Mouse (Mus musculus) MEL (cell line): Measurements from ENCODE around the gene Fasn. TPM values are rescaled to one million over a fixed set of nuclear protein-coding genes. Genes with fewer than 3 reads are reported as not detected.

Experiments used
- DNase-seq: peaks from one replicate; pipeline ENCODE4 v3.0.0; 2011; ENCODE audit warnings: low read depth, low spot score
- H3K27ac ChIP-seq: 2 replicates; pipeline ENCODE4 v1.5.1; 2012; ENCODE audit warnings: low read depth, mild to moderate bottlenecking, control low read depth, low read length, moderate library complexity; ENCODE audit not compliant: control insufficient read depth
- H3K27me3 ChIP-seq, 2 experiments: fragments of 150-350 bp in 1 of 2; sonication (generic) in 1 of 2; 2 replicates each; pipeline ENCODE4 v1.6.1; 2012; ENCODE audit warnings: low read length in 2 of 2, mild to moderate bottlenecking in 2 of 2, improper control_type of control experiment in 1 of 2, moderate library complexity in 1 of 2; ENCODE audit not compliant: insufficient read depth in 2 of 2, control insufficient read depth in 1 of 2
- H3K36me3 ChIP-seq, 2 experiments: 2 replicates each; pipeline ENCODE4 v1.6.1; 2012 to 2014; ENCODE audit warnings: low read length in 2 of 2, improper control_type of control experiment in 1 of 2, inconsistent platforms in 1 of 2, mild to moderate bottlenecking in 1 of 2; ENCODE audit not compliant: insufficient read depth in 2 of 2, control insufficient read depth in 1 of 2
- H3K4me1 ChIP-seq, 2 experiments: fragments of 150-350 bp in 1 of 2; sonication (generic) in 1 of 2; 2 replicates each; pipeline ENCODE4 v1.6.1; 2012; ENCODE audit warnings: low read length in 2 of 2, improper control_type of control experiment in 1 of 2, mild to moderate bottlenecking in 1 of 2; ENCODE audit not compliant: insufficient read depth in 2 of 2, control insufficient read depth in 1 of 2
- H3K4me3 ChIP-seq, 2 experiments: fragments of 150-350 bp in 1 of 2; sonication (generic) in 1 of 2; 2 replicates each; pipeline ENCODE4 v1.5.1; 2012; ENCODE audit warnings: low read depth in 2 of 2, low read length in 2 of 2, mild to moderate bottlenecking in 2 of 2, moderate library complexity in 2 of 2, control low read depth in 1 of 2, improper control_type of control experiment in 1 of 2; ENCODE audit not compliant: control insufficient read depth in 1 of 2, insufficient read depth in 1 of 2
- H3K79me2 ChIP-seq: 2 replicates; pipeline ENCODE4 v1.6.1; 2012; ENCODE audit warnings: mild to moderate bottlenecking, low read length, moderate library complexity; ENCODE audit not compliant: control insufficient read depth, poor library complexity, insufficient read depth
- H3K9ac ChIP-seq: 2 replicates; pipeline ENCODE4 v1.6.1; 2012; ENCODE audit warnings: low read depth, mild to moderate bottlenecking, control low read depth, low read length, moderate library complexity; ENCODE audit not compliant: control insufficient read depth, poor library complexity, severe bottlenecking
- H3K9me3 ChIP-seq: fragments of 150-350 bp; sonication (generic); replicated peaks from 2 replicates; pipeline ENCODE4 v1.6.1; 2012; ENCODE audit warnings: mild to moderate bottlenecking, low read length, improper control_type of control experiment, moderate library complexity; ENCODE audit not compliant: insufficient read depth
- BHLHE40 ChIP-seq: IDR thresholded peaks from 2 replicates; pipeline ENCODE4 v1.6.1; 2012; ENCODE audit warnings: low read depth, mild to moderate bottlenecking, inconsistent platforms, low read length, improper control_type of control experiment, borderline replicate concordance
- CHD1 ChIP-seq: IDR thresholded peaks from 2 replicates; pipeline ENCODE4 v1.6.1; 2012; ENCODE audit warnings: low read depth, mild to moderate bottlenecking, inconsistent platforms, low read length, improper control_type of control experiment
- CHD2 ChIP-seq: IDR thresholded peaks from 2 replicates; pipeline ENCODE4 v1.6.1; 2011; ENCODE audit warnings: low read length, improper control_type of control experiment
- CTCF ChIP-seq, 3 experiments: IDR thresholded peaks in 2 of 3; conservative IDR thresholded peaks in 1 of 3; 2 replicates each; pipeline ENCODE4 v1.5.1; 2011 to 2012; ENCODE audit warnings: low read length in 3 of 3, low read depth in 2 of 3, mild to moderate bottlenecking in 2 of 3, improper control_type of control experiment in 1 of 3, inconsistent platforms in 1 of 3, mixed read lengths in 1 of 3, moderate library complexity in 1 of 3; ENCODE audit not compliant: control insufficient read depth in 1 of 3, insufficient read depth in 1 of 3, poor library complexity in 1 of 3, severe bottlenecking in 1 of 3
- E2F4 ChIP-seq: IDR thresholded peaks from 2 replicates; pipeline ENCODE4 v1.6.1; 2011; ENCODE audit warnings: low read depth, low read length, improper control_type of control experiment, borderline replicate concordance
- ELF1 ChIP-seq: IDR thresholded peaks from 2 replicates; pipeline ENCODE4 v1.6.1; 2014; ENCODE audit warnings: low read depth, mild to moderate bottlenecking, inconsistent platforms, low read length, improper control_type of control experiment, moderate library complexity
- ETS1 ChIP-seq: IDR thresholded peaks from 2 replicates; pipeline ENCODE4 v1.6.1; 2012; ENCODE audit warnings: low read depth, mild to moderate bottlenecking, inconsistent platforms, low read length, improper control_type of control experiment, moderate library complexity
- GATA1 ChIP-seq: IDR thresholded peaks from 2 replicates; pipeline ENCODE4 v1.6.1; 2011; ENCODE audit warnings: low read depth, low read length, improper control_type of control experiment
- HCFC1 ChIP-seq: IDR thresholded peaks from 2 replicates; pipeline ENCODE4 v1.6.1; 2012; ENCODE audit warnings: low read depth, mild to moderate bottlenecking, inconsistent platforms, low read length, improper control_type of control experiment, moderate library complexity
- KAT2A ChIP-seq: conservative IDR thresholded peaks from 2 replicates; pipeline ENCODE4 v1.6.1; 2012; ENCODE audit warnings: low read depth, low read length, improper control_type of control experiment, inconsistent platforms
- MAZ ChIP-seq: IDR thresholded peaks from 2 replicates; pipeline ENCODE4 v1.6.1; 2012; ENCODE audit warnings: low read depth, mild to moderate bottlenecking, inconsistent platforms, low read length, improper control_type of control experiment
- MXI1 ChIP-seq: IDR thresholded peaks from 2 replicates; pipeline ENCODE4 v1.6.1; 2011; ENCODE audit warnings: mild to moderate bottlenecking, low read depth, low read length, improper control_type of control experiment
- MYB ChIP-seq: IDR thresholded peaks from 2 replicates; pipeline ENCODE4 v1.6.1; 2011; ENCODE audit warnings: mild to moderate bottlenecking, low read depth, low read length, improper control_type of control experiment
- MYC ChIP-seq: IDR thresholded peaks from 2 replicates; pipeline ENCODE4 v1.6.1; 2011; ENCODE audit warnings: low read depth, mild to moderate bottlenecking, low read length, improper control_type of control experiment, moderate library complexity
- RAD21 ChIP-seq: IDR thresholded peaks from 2 replicates; pipeline ENCODE4 v1.6.1; 2011; ENCODE audit warnings: mild to moderate bottlenecking, low read depth, low read length, improper control_type of control experiment
- SIN3A ChIP-seq: IDR thresholded peaks from 2 replicates; pipeline ENCODE4 v1.6.1; 2012; ENCODE audit warnings: low read length, improper control_type of control experiment, inconsistent platforms
- TAL1 ChIP-seq: IDR thresholded peaks from 2 replicates; pipeline ENCODE4 v1.6.1; 2012; ENCODE audit warnings: mild to moderate bottlenecking, inconsistent platforms, low read length, moderate library complexity, mixed read lengths
- UBTF ChIP-seq: IDR thresholded peaks from 2 replicates; pipeline ENCODE4 v1.6.1; 2012; ENCODE audit warnings: low read depth, mild to moderate bottlenecking, inconsistent platforms, low read length, improper control_type of control experiment, moderate library complexity, borderline replicate concordance; ENCODE audit not compliant: insufficient read depth
- USF1 ChIP-seq: IDR thresholded peaks from 2 replicates; pipeline ENCODE4 v1.6.1; 2014; ENCODE audit warnings: low read depth, mild to moderate bottlenecking, inconsistent platforms, low read length, improper control_type of control experiment, moderate library complexity
- USF2 ChIP-seq, 2 experiments: IDR thresholded peaks; 2 replicates each; pipeline ENCODE4 v1.6.1; 2011 to 2012; ENCODE audit warnings: improper control_type of control experiment in 2 of 2, low read length in 2 of 2, borderline replicate concordance in 1 of 2, inconsistent platforms in 1 of 2, low read depth in 1 of 2, mild to moderate bottlenecking in 1 of 2; ENCODE audit not compliant: insufficient read depth in 1 of 2
- ZKSCAN1 ChIP-seq: IDR thresholded peaks from 2 replicates; pipeline ENCODE4 v1.6.1; 2012; ENCODE audit warnings: low read depth, mild to moderate bottlenecking, inconsistent platforms, low read length, improper control_type of control experiment, moderate library complexity
- ZMIZ1 ChIP-seq: IDR thresholded peaks from 2 replicates; pipeline ENCODE4 v1.6.1; 2012; ENCODE audit warnings: low read depth, mild to moderate bottlenecking, inconsistent platforms, low read length, improper control_type of control experiment, moderate library complexity
- polyA plus RNA-seq, 2 experiments: library from polyadenylated mRNA; stranded (reverse) in 1 of 2; unstranded in 1 of 2; fragments of >175 nt in 1 of 2; fragments of >200 nt in 1 of 2; gene quantifications; 2 replicates each; pipeline versions ENCODE4 v1.2.1 to v1.2.4; 2012; ENCODE audit warnings: low replicate concordance in 2 of 2, low read depth in 1 of 2; ENCODE audit not compliant: insufficient read length in 2 of 2, insufficient read depth in 1 of 2, missing spikeins in 1 of 2
- total RNA-seq: library from RNA; depleted of rRNA; stranded (reverse); fragments of 300-350 nt; gene quantifications from 2 replicates; pipeline ENCODE4 v1.2.3, GENCODE M21; 2012

The Fasn gene
- total and polyA plus RNA-seq, 3 experiments: 256 to 342 (median 313) TPM

- Histone ChIP-seq H3K27me3 (no peaks in the 10 kb centered on the region), H3K79me2 (no peaks in the 10 kb centered on the region), H3K36me3 (peaks cover 0 to 13% of the 10 kb centered on the region in 2 experiments; a peak in 2 of 4 replicates), H3K27ac (no peak overlapping the region), H3K4me1 (peaks cover 9 to 21% of the 10 kb centered on the region in 2 experiments), H3K4me3 (no peak overlapping the region), H3K9me3 (no peaks in the 10 kb centered on the region), H3K9ac (no peak overlapping the region)
- no peak for DNase-seq
- TF ChIP-seq TAL1 (no peak), ELF1 (no peak), CHD2 (no peak), MYC (no peak), E2F4 (no peak)
These were observed 28.0 kb upstream of the Fasn start for GRCm38 (mm10) chr11:120852083-120852935.

- H3K9me3 ChIP-seq: no peaks in the 10 kb centered on the region
These were observed 27.2 kb upstream of the Fasn start for GRCm38 (mm10) chr11:120851582-120851981.

GRCm38 (mm10) chr11:120851132-120851531 lies 26.8 kb upstream of the Fasn start:
- Histone ChIP-seq H3K9me3 (no peaks in the 10 kb centered on the region), H3K79me2 (no peaks in the 10 kb centered on the region), H3K4me1 (peaks cover 9 to 19% of the 10 kb centered on the region in 2 experiments), H3K4me3 (no peak overlapping the region), H3K9ac (peak overlapping the region; percentile 37), H3K36me3 (peaks cover 0 to 11% of the 10 kb centered on the region in 2 experiments; a peak in 2 of 4 replicates), H3K27ac (peak overlapping the region; percentile 27), H3K27me3 (no peaks in the 10 kb centered on the region)
- no peak for DNase-seq
- TF ChIP-seq CTCF (IDR thresholded peaks at IDR 0.05 in 2 of 3, conservative IDR thresholded peaks at IDR 0.05 in 1 of 3; ENCODE audit: control insufficient read depth in 1 of 3, insufficient read depth in 1 of 3, low read depth in 2 of 3, low read length in 3 of 3, poor library complexity in 1 of 3, severe bottlenecking in 1 of 3) (no peak), ZKSCAN1 (no peak)

More at GRCm38 (mm10) chr11:120851582-120851981, 27.2 kb upstream of the Fasn start:
- TF ChIP-seq UBTF (no peak), MAZ (no peak), GATA1 (no peak), ETS1 (no peak), ELF1 (no peak), USF2 (IDR thresholded peaks at IDR 0.05; ENCODE audit: borderline replicate concordance in 1 of 2, insufficient read depth in 1 of 2, low read depth in 1 of 2, low read length in 2 of 2) (no peak), BHLHE40 (no peak), MYC (no peak), USF1 (no peak), ZMIZ1 (no peak), HCFC1 (no peak), CHD1 (no peak), CTCF (IDR thresholded peaks at IDR 0.05 in 2 of 3, conservative IDR thresholded peaks at IDR 0.05 in 1 of 3; ENCODE audit: control insufficient read depth in 1 of 3, insufficient read depth in 1 of 3, low read depth in 2 of 3, low read length in 3 of 3, poor library complexity in 1 of 3, severe bottlenecking in 1 of 3) (no peak), SIN3A (no peak), E2F4 (no peak), MXI1 (no peak), KAT2A (no peak), MYB (no peak), RAD21 (no peak)
- peaks cover 9 to 21% of the 10 kb centered on the region in 2 experiments for H3K4me1 ChIP-seq
- peaks cover 0 to 13% of the 10 kb centered on the region in 2 experiments; a peak in 2 of 4 replicates for H3K36me3 ChIP-seq
- H3K27ac ChIP-seq: no peak overlapping the region
- no peak for DNase-seq
- no peaks in the 10 kb centered on the region for H3K79me2 ChIP-seq
- no peak overlapping the region for H3K4me3 ChIP-seq
- no peak overlapping the region for H3K9ac ChIP-seq
- no peaks in the 10 kb centered on the region for H3K27me3 ChIP-seq
